Mouse (Mus musculus): Measurements from ENCODE around the gene Ttll7.
A peak's percentile ranks its signal among the peaks of the same experiment; 100 is the strongest.

- TF ChIP-seq CTCF (IDR thresholded peaks at IDR 0.05; ENCODE audit: low read depth, low read length) = peak; percentile 24; the same call in 1 of the 2 replicates
- TF ChIP-seq POLR2A (IDR thresholded peaks at IDR 0.05; ENCODE audit: extremely low read depth, insufficient read depth, low read length) = no peak
Measured at GRCm38 (mm10) chr3:146993834-146994669, 141.9 kb downstream of the Ttll7 start.
